Mouse (Mus musculus): ENCODE measurements at regions not wholly inside any gene's neighbourhood (a gene's known extent, or its start where the extent isn't known, plus 50 kb on each side); places are given as distances from the start of the nearest gene placed in this dataset.

GRCm38 (mm10) chr9:90713685-90714084 is 443.1 kb upstream of the Tbc1d2b start:
- 46% methylated on average over 2 of the region's 2 CpGs for WGBS (ENCODE audit: insufficient replicate concordance)
- H3K4me1 ChIP-seq (ENCODE audit: insufficient read depth) = no peaks in the 10 kb centered on the region
- H3K4me3 ChIP-seq (ENCODE audit: low read depth, low read length) = no peak overlapping the region
- no peak for DNase-seq
- no peak overlapping the region for H3K9ac ChIP-seq (replicated peaks)
- TF ChIP-seq EP300 (IDR thresholded peaks at IDR 0.05; ENCODE audit: low read depth) (no peak), CTCF (IDR thresholded peaks at IDR 0.05; ENCODE audit: low read depth) (no peak)
- no peak for ATAC-seq
- no peak overlapping the region for H3K4me2 ChIP-seq (ENCODE audit: low read depth, low read length)
- no peaks in the 10 kb centered on the region for H3K27me3 ChIP-seq (ENCODE audit: insufficient read depth, low read length)
- no peaks in the 10 kb centered on the region for H3K36me3 ChIP-seq (replicated peaks; ENCODE audit: insufficient read depth, low read length)
- H3K27ac ChIP-seq (ENCODE audit: low read depth) = no peak overlapping the region
- no peaks in the 10 kb centered on the region for H3K9me3 ChIP-seq (ENCODE audit: low read length)

- no peak overlapping the region for H3K4me3 ChIP-seq (ENCODE audit: low read depth, low read length)
- no peak for TF ChIP-seq EP300 (IDR thresholded peaks at IDR 0.05; ENCODE audit: low read depth)
- no peak for TF ChIP-seq CTCF (IDR thresholded peaks at IDR 0.05; ENCODE audit: low read depth)
- ATAC-seq = no peak
- H3K9ac ChIP-seq (replicated peaks) = no peak overlapping the region
- H3K36me3 ChIP-seq (replicated peaks; ENCODE audit: insufficient read depth, low read length) = no peaks in the 10 kb centered on the region
- no peak for DNase-seq
- no peaks in the 10 kb centered on the region for H3K4me1 ChIP-seq (ENCODE audit: insufficient read depth)
- WGBS (ENCODE audit: insufficient replicate concordance) = 69% methylated on average over 4 of the region's 4 CpGs
- H3K27me3 ChIP-seq (ENCODE audit: insufficient read depth, low read length) = no peaks in the 10 kb centered on the region
- H3K9me3 ChIP-seq (ENCODE audit: low read length) = no peaks in the 10 kb centered on the region
- H3K4me2 ChIP-seq (ENCODE audit: low read depth, low read length) = no peak overlapping the region
- H3K27ac ChIP-seq (ENCODE audit: low read depth) = no peak overlapping the region
Observed at GRCm38 (mm10) chr9:90731450-90731849, 460.8 kb upstream of the Tbc1d2b start.

GRCm38 (mm10) chr9:90757175-90757574 is 486.6 kb upstream of the Tbc1d2b start:
- TF ChIP-seq CTCF (IDR thresholded peaks at IDR 0.05; ENCODE audit: low read depth) = no peak
- no peak for TF ChIP-seq EP300 (IDR thresholded peaks at IDR 0.05; ENCODE audit: low read depth)
- Histone ChIP-seq H3K4me2 (ENCODE audit: low read depth, low read length) (no peak overlapping the region), H3K4me3 (ENCODE audit: low read depth, low read length) (no peak overlapping the region), H3K27me3 (ENCODE audit: insufficient read depth, low read length) (no peaks in the 10 kb centered on the region), H3K27ac (ENCODE audit: low read depth) (no peak overlapping the region), H3K36me3 (replicated peaks; ENCODE audit: insufficient read depth, low read length) (no peaks in the 10 kb centered on the region), H3K4me1 (ENCODE audit: insufficient read depth) (no peaks in the 10 kb centered on the region), H3K9me3 (ENCODE audit: low read length) (no peaks in the 10 kb centered on the region), H3K9ac (replicated peaks) (no peak overlapping the region)
- no peak for DNase-seq
- ATAC-seq = no peak
- WGBS (ENCODE audit: insufficient replicate concordance) = 55% methylated on average over 3 of the region's 3 CpGs

GRCm38 (mm10) chr9:90774296-90774695 is 503.7 kb upstream of the Tbc1d2b start:
- ATAC-seq = no peak
- 57% methylated on average over 1 of the region's 1 CpGs for WGBS (ENCODE audit: insufficient replicate concordance)
- no peaks in the 10 kb centered on the region for H3K36me3 ChIP-seq (replicated peaks; ENCODE audit: insufficient read depth, low read length)
- no peak for DNase-seq
- no peak overlapping the region for H3K27ac ChIP-seq (ENCODE audit: low read depth)
- H3K9me3 ChIP-seq (ENCODE audit: low read length) = no peaks in the 10 kb centered on the region
- TF ChIP-seq EP300 (IDR thresholded peaks at IDR 0.05; ENCODE audit: low read depth) = no peak
- TF ChIP-seq CTCF (IDR thresholded peaks at IDR 0.05; ENCODE audit: low read depth) = no peak
- H3K27me3 ChIP-seq (ENCODE audit: insufficient read depth, low read length) = no peaks in the 10 kb centered on the region
- no peak overlapping the region for H3K4me3 ChIP-seq (ENCODE audit: low read depth, low read length)
- no peak overlapping the region for H3K9ac ChIP-seq (replicated peaks)
- H3K4me1 ChIP-seq (ENCODE audit: insufficient read depth) = no peaks in the 10 kb centered on the region
- no peak overlapping the region for H3K4me2 ChIP-seq (ENCODE audit: low read depth, low read length)

- no peaks in the 10 kb centered on the region for H3K27me3 ChIP-seq (ENCODE audit: insufficient read depth, low read length)
- no peaks in the 10 kb centered on the region for H3K4me1 ChIP-seq (ENCODE audit: insufficient read depth)
- H3K9ac ChIP-seq (replicated peaks) = no peak overlapping the region
- H3K9me3 ChIP-seq (ENCODE audit: low read length) = no peaks in the 10 kb centered on the region
- TF ChIP-seq EP300 (IDR thresholded peaks at IDR 0.05; ENCODE audit: low read depth) = no peak
- no peak for TF ChIP-seq CTCF (IDR thresholded peaks at IDR 0.05; ENCODE audit: low read depth)
- H3K4me3 ChIP-seq (ENCODE audit: low read depth, low read length) = no peak overlapping the region
- H3K36me3 ChIP-seq (replicated peaks; ENCODE audit: insufficient read depth, low read length) = no peaks in the 10 kb centered on the region
- ATAC-seq (no peak), DNase-seq (no peak)
- H3K27ac ChIP-seq (ENCODE audit: low read depth) = no peak overlapping the region
- H3K4me2 ChIP-seq (ENCODE audit: low read depth, low read length) = no peak overlapping the region
Observed at GRCm38 (mm10) chr9:90789545-90789944, 518.9 kb upstream of the Tbc1d2b start.

- Histone ChIP-seq H3K9me3 (ENCODE audit: low read length) (no peaks in the 10 kb centered on the region), H3K9ac (replicated peaks) (no peak overlapping the region), H3K4me2 (ENCODE audit: low read depth, low read length) (no peak overlapping the region), H3K4me3 (ENCODE audit: low read depth, low read length) (no peak overlapping the region), H3K36me3 (replicated peaks; ENCODE audit: insufficient read depth, low read length) (no peaks in the 10 kb centered on the region), H3K27ac (ENCODE audit: low read depth) (no peak overlapping the region), H3K27me3 (ENCODE audit: insufficient read depth, low read length) (no peaks in the 10 kb centered on the region), H3K4me1 (ENCODE audit: insufficient read depth) (no peaks in the 10 kb centered on the region)
- TF ChIP-seq CTCF (IDR thresholded peaks at IDR 0.05; ENCODE audit: low read depth) (no peak), EP300 (IDR thresholded peaks at IDR 0.05; ENCODE audit: low read depth) (no peak)
- DNase-seq = no peak
- ATAC-seq = no peak
- 66% methylated on average over 2 of the region's 2 CpGs for WGBS (ENCODE audit: insufficient replicate concordance)
Observed at GRCm38 (mm10) chr9:90791871-90792270, 521.3 kb upstream of the Tbc1d2b start.

- H3K4me3 ChIP-seq (ENCODE audit: low read depth, low read length) = no peak overlapping the region
- H3K9me3 ChIP-seq (ENCODE audit: low read length) = no peaks in the 10 kb centered on the region
- H3K27ac ChIP-seq (ENCODE audit: low read depth) = no peak overlapping the region
- no peaks in the 10 kb centered on the region for H3K4me1 ChIP-seq (ENCODE audit: insufficient read depth)
- no peaks in the 10 kb centered on the region for H3K27me3 ChIP-seq (ENCODE audit: insufficient read depth, low read length)
- no peak overlapping the region for H3K9ac ChIP-seq (replicated peaks)
- H3K36me3 ChIP-seq (replicated peaks; ENCODE audit: insufficient read depth, low read length) = no peaks in the 10 kb centered on the region
- ATAC-seq (no peak), DNase-seq (no peak)
- H3K4me2 ChIP-seq (ENCODE audit: low read depth, low read length) = no peak overlapping the region
- WGBS (ENCODE audit: insufficient replicate concordance) = 59% methylated on average over 4 of the region's 4 CpGs
- TF ChIP-seq EP300 (IDR thresholded peaks at IDR 0.05; ENCODE audit: low read depth) (no peak), CTCF (IDR thresholded peaks at IDR 0.05; ENCODE audit: low read depth) (no peak)
Observed at GRCm38 (mm10) chr9:90816844-90817243, 545.4 kb upstream of the Zic4 start.

All from liver, postnatal 0 days (tissue).